Mouse (Mus musculus) thymus, adult 2 months (tissue): ENCODE measurements around the gene Zfp433. TPM values are rescaled to one million over a fixed set of nuclear protein-coding genes. Genes with fewer than 3 reads are reported as not detected.
"Not testable (repeated sequence)": the region's sequence is repeated elsewhere in the genome, so short reads cannot be mapped to it uniquely, and the experiment has no call there.

Experiments used
- DNase-seq: peaks from one replicate; pipeline ENCODE4 v3.0.0; 2021
- H3K27ac ChIP-seq: fragments of 200-500 bp; 2 replicates; pipeline ENCODE4 v1.5.1; 2012; ENCODE audit warnings: low read length, control low read depth; ENCODE audit not compliant: control insufficient read depth, insufficient read depth
- H3K27me3 ChIP-seq: fragments of 200-500 bp; 2 replicates; pipeline ENCODE4 v1.6.1; 2012; ENCODE audit warnings: mild to moderate bottlenecking, low read length, moderate library complexity, mixed read lengths; ENCODE audit not compliant: control insufficient read depth, insufficient read depth
- H3K36me3 ChIP-seq: fragments of 200-500 bp; 2 replicates; pipeline ENCODE4 v1.6.1; 2012; ENCODE audit warnings: mild to moderate bottlenecking, low read length, moderate library complexity; ENCODE audit not compliant: control insufficient read depth, insufficient read depth
- H3K4me1 ChIP-seq: fragments of 200-500 bp; replicated peaks from 2 replicates; pipeline ENCODE4 v1.6.1; 2012; ENCODE audit warnings: low read length; ENCODE audit not compliant: control insufficient read depth, insufficient read depth
- H3K4me3 ChIP-seq: fragments of 200-500 bp; 2 replicates; pipeline ENCODE4 v1.5.1; 2012; ENCODE audit warnings: mild to moderate bottlenecking, low read length, control low read depth, moderate library complexity; ENCODE audit not compliant: control insufficient read depth, insufficient read depth
- CTCF ChIP-seq: fragments of 200-500 bp; IDR thresholded peaks from 2 replicates; pipeline ENCODE4 v1.5.1; 2012; ENCODE audit warnings: mild to moderate bottlenecking, control low read depth, low read length, moderate library complexity, borderline replicate concordance; ENCODE audit not compliant: control insufficient read depth, poor library complexity, insufficient read depth; ENCODE audit errors: extremely low read depth
- POLR2A ChIP-seq: fragments of 200-500 bp; IDR thresholded peaks from 2 replicates; pipeline ENCODE4 v1.6.1; 2012; ENCODE audit warnings: mild to moderate bottlenecking, low read length, control low read depth, moderate library complexity; ENCODE audit not compliant: control insufficient read depth, poor library complexity, insufficient read depth; ENCODE audit errors: extremely low read depth
- WGBS: fragments of 180-500 bp; shearing (Covaris S2); methylation state at CpG from one replicate; pipeline ENCODE4 v1.1.7; 2018; 5-methylcytosine and 5-hydroxymethylcytosine counted together
- polyA plus RNA-seq: library from polyadenylated mRNA; depleted of rRNA; stranded (reverse); fragments of >200 nt; gene quantifications from 2 replicates; pipeline ENCODE4 v1.2.3, GENCODE M21; 2012; rRNA removed

Gene Zfp433
- polyA plus RNA-seq, result 1.4 and 1.8 TPM in 2 replicates

DNA sequence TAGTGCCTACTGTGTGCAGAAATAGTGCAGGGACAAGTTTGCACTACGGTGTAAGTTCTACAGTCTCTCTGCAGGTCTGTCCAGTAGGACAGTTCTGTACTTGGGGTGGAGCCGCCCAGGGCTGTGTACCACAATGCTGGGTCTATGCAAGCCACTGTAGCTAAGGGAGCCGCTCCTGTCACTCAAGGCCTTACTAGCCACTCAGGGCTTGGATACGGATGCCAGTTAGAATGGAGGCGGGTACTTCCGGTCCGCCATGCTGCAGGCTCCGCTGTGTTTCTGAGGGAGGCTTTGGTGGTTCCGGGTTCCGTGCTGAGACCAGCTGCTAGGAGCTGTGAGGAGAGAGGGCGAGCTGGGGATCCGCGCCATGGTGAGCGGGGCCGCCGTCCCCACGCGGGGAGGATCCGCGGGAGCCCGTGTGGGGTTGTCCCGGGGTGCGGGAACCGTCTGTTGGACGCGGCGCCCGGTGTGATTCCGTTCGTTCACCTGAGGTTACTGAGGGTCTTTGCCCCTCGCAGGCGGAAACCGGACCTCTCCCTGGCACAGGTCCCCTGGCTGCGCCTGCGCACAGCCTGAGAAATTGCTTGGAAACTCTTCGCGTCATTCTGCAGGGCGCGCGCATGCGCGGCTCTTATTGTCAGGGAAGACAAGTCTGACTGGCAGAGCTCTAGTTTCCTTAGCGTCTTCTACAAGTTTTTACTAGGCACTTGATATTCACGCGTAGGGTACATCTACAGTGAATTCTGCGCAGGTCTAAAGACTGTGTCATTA lies at the start of gene Zfp433:
Gene Zfp433, plus strand, starts transcription at position 295 of the 771 bp plus-strand sequence.
- not testable (repeated sequence) for H3K36me3 ChIP-seq, DNase-seq, H3K4me1 ChIP-seq, H3K4me3 ChIP-seq, H3K27me3 ChIP-seq, H3K27ac ChIP-seq
- no CpG with 5 or more reads among the region's 46 CpGs for WGBS

DNA sequence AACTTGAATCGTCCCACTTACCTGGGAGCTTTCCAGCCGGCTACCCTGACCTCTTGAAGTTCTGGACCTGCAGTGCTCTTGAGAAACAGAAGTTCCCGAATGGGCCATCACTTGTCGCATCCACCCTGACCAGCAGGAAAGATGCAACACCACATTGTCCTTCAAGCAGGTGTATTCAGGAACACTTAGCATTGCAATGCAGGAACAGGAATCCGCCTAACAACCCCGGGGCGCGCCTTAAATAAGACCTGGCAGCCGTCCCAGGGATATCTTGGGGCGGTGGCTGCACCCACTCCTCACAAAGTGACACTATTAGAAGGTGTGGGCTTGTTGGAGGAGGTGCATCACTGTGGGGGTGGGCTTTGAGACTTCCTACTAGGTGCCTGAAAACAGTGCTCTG lies 49.4 kb upstream of the Zfp433 start:
- TF ChIP-seq CTCF (no peak), POLR2A (no peak)
- no peaks in the 10 kb centered on the region for H3K36me3 ChIP-seq
- no peak overlapping the region for H3K27ac ChIP-seq
- H3K4me1 ChIP-seq, result no peaks in the 10 kb centered on the region
- H3K4me3 ChIP-seq, result no peak overlapping the region
- no peaks in the 10 kb centered on the region for H3K27me3 ChIP-seq
- 98% methylated on average over 10 of the region's 10 CpGs for WGBS
- no peak for DNase-seq

DNA sequence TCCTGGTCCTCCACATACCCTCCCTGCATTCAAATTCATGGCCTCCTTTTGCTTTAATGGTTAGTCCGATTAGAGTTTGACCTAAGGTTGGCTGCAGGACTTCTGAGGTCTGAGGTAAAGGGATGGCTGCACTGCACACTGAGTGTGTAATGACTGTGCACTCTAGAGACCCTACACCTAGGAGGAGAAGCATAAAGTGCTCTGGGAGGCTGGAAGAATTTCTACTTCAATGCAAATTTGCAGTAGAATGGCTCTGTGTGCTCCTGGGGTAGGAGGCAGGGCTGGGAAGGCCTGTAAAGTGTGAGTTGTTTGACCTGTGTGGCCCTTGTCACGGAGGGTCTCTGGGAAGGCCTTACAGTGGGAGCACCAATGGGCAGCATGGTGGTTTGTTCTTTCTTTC lies 48.5 kb upstream of the Zfp433 start:
- H3K36me3 ChIP-seq, result no peaks in the 10 kb centered on the region
- no peak for DNase-seq
- no peaks in the 10 kb centered on the region for H3K4me1 ChIP-seq
- no peak overlapping the region for H3K27ac ChIP-seq
- TF ChIP-seq POLR2A (no peak), CTCF (no peak)
- H3K4me3 ChIP-seq, result no peak overlapping the region
- 100% methylated on average over 2 of the region's 2 CpGs for WGBS
- no peaks in the 10 kb centered on the region for H3K27me3 ChIP-seq

DNA sequence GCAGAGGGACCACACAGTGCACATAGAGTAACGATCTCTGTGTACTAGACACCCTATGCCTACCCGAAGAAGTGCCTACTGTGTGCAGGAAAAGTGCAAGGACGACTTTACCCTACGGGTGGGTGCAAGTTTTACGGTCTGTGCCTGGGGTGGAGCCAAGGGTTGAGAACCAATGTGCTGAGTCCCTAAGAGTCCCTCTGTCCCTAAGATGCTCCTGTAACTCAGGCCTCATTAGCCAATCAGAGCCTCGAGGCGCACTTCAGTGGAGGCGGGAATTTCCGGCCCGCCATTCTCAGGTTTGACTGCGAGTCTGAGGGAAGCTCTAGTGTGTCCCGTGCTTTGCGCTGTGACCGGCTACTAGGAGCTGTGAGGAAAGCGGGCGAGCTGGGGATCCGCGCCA lies 17.5 kb upstream of the Zfp433 start:
- H3K27ac ChIP-seq, H3K27me3 ChIP-seq, H3K4me3 ChIP-seq, H3K36me3 ChIP-seq, H3K4me1 ChIP-seq, DNase-seq: not testable (repeated sequence)
- WGBS, result no CpG with 5 or more reads among the region's 18 CpGs

DNA sequence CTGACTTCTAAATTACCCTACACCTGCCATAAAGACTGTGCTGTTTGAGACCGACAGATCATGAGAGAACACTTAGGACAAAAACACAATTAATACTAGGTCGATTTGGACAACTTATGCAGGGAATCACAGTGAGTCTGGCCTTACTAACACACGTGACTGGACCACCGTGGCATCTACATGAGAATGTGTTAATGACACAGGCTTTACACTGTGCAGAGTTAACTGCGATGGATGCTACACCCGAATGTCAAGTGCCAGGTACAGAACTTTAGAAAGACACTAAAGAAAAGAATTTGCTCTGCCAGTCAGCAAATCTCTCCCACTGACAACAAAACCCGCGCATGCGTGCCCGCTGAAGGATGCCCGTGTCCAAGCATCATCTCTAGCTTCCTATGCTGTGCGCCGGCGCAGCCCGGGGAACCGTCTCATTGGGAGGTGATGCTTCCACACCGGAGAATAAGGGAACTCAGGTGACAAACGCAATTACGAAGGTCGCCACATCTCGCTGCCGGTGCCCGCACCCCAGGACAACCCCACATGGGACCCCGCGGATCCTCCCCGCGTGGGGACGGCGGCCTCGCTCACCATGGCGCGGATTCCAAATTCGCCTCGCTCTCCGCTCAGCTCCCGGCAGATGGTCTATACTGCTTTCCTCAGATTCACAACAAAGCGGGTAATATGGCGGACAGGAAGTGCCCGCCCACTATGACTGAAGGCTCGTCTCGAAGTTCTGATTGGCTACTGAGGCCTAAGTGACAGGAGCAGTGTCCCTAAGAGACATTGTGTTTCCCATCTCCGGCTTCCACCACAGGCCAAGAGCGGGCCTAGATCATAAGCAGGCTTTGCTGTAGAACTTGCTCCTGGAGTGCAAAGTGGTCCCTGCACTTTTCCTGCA lies 66.1 kb downstream of the Zfp433 start, which contains the start of gene Gm3055:
Gene Gm3055, minus strand, starts transcription at position 656 of the 898 bp plus-strand sequence.
- H3K27me3 ChIP-seq, H3K4me3 ChIP-seq, H3K27ac ChIP-seq, DNase-seq, H3K4me1 ChIP-seq, H3K36me3 ChIP-seq: not testable (repeated sequence)
- WGBS, result no CpG with 5 or more reads among the region's 43 CpGs

DNA sequence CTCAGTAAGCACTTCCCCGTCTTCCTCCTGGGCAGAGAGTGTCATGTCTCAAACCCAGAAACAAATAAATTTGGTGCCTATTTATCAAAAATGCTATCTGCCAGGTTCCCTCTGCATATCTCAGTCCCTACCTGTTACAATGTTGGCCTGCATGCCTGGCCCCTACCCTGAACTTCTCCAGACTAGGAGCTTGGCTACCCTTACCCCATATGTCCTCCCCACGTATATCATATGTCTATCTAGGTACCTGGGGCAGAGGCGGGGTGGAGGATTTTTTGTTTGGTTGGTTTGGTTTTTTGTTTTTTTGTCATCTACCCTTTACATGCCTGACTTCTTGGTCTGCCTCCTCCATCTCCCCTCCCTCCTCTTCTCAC lies 66.8 kb downstream of the Zfp433 start:
- not testable (repeated sequence) for H3K27ac ChIP-seq, H3K4me3 ChIP-seq, H3K27me3 ChIP-seq, H3K4me1 ChIP-seq, DNase-seq, H3K36me3 ChIP-seq
- WGBS, result no CpG with 5 or more reads among the region's 3 CpGs

Other genes starting within 250 kb of the Zfp433 start
- 26.3 and 26.7 TPM in 2 replicates for gene Nfic, start 249.2 kb upstream of the Zfp433 start, polyA plus RNA-seq
- 4.3 and 5.1 TPM in 2 replicates for gene Celf5, start 222.1 kb upstream of the Zfp433 start, polyA plus RNA-seq
- 332 and 337 TPM in 2 replicates for gene Ncln, start 208.4 kb upstream of the Zfp433 start, polyA plus RNA-seq
- gene S1pr4, start 204.7 kb upstream of the Zfp433 start, polyA plus RNA-seq, result 84.3 and 87.2 TPM in 2 replicates
- gene Gna15, start 180.6 kb upstream of the Zfp433 start, polyA plus RNA-seq, result 9.5 and 10.6 TPM in 2 replicates
- gene Gna11, start 159.6 kb upstream of the Zfp433 start, polyA plus RNA-seq, result 73.1 and 81.0 TPM in 2 replicates
- gene Aes, start 145.3 kb upstream of the Zfp433 start, polyA plus RNA-seq, result 3,110 and 3,125 TPM in 2 replicates
- 100 and 115 TPM in 2 replicates for gene Tle2, start 130.3 kb upstream of the Zfp433 start, polyA plus RNA-seq
- 22.5 and 28.8 TPM in 2 replicates for gene Tle6, start 103.8 kb upstream of the Zfp433 start, polyA plus RNA-seq
- 2.8 and 3.3 TPM in 2 replicates for gene BC025920, start 98.6 kb upstream of the Zfp433 start, polyA plus RNA-seq
- 81.9 and 84.7 TPM in 2 replicates for gene Sirt6, start 77.0 kb upstream of the Zfp433 start, polyA plus RNA-seq
- gene Ankrd24, start 76.3 kb upstream of the Zfp433 start, polyA plus RNA-seq, result 16.3 and 19.1 TPM in 2 replicates
- 0.75 and 0.94 TPM in 2 replicates for gene Gm10778, start 55.8 kb upstream of the Zfp433 start, polyA plus RNA-seq
- 0.22 and 0.24 TPM in 2 replicates for gene Gm3055, start 66.3 kb downstream of the Zfp433 start, polyA plus RNA-seq
- gene Gm4767, start 107.4 kb downstream of the Zfp433 start, polyA plus RNA-seq, result not detected in 2 replicates
- gene Gm32687, start 159.1 kb downstream of the Zfp433 start, polyA plus RNA-seq, result 0.57 and 0.89 TPM in 2 replicates
- gene Zfp781, start 225.7 kb downstream of the Zfp433 start, polyA plus RNA-seq, result 0.15 TPM in 1 of 2 replicates, not detected in the other